Comparison of ENCODE assay signal across 11 mouse cellular contexts in the genomic region with DNA sequence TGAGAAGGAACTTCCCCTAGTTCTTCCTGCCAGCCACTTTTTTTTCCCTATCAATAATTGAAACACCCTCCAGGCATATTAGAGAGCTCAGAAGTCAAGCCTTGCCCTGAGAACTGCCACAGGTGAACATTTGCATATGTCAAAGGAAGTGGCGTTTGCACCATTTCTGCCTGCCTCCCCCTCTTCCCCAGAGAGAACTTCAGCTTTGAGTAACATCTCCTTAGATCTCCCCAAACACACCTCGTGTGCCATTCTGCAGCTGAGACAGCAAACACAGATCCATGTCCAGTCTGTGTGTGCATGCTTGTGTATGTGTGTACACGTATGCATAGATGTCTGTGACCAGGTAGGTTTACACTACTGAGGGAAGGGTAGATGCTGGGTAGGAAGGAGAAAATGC.
"Had no signal": no experiment of that assay in that cellular context is flagged by ENCODE, and none has a peak within 500 bp of the region (broad histone marks: within the 10 kb centered on the region; RNA-seq: fewer than 3 reads in every experiment).

No protein-coding gene starts in this region.

- DNase-seq: kidney, adult 9 months; kidney, postnatal 4 days; lung, adult 18-20 months; thymus, adult 18-20 months; thymus, postnatal 14 days had no signal

- H3K9me3 ChIP-seq: limb, embryonic 13.5 days; midbrain, embryonic 12.5 days; neural tube, embryonic 12.5 days had no signal

- H3K27me3 ChIP-seq: limb, embryonic 13.5 days; midbrain, embryonic 12.5 days; neural tube, embryonic 12.5 days had no signal

- H3K36me3 ChIP-seq: limb, embryonic 13.5 days; midbrain, embryonic 12.5 days; neural tube, embryonic 12.5 days had no signal

- H3K4me1 ChIP-seq: limb, embryonic 13.5 days; midbrain, embryonic 12.5 days; neural tube, embryonic 12.5 days had no signal

- H3K27ac ChIP-seq: kidney, postnatal 0 days; layer of hippocampus, adult 2 months; limb, embryonic 13.5 days; liver, embryonic 14.5 days; midbrain, embryonic 12.5 days; neural tube, embryonic 12.5 days had no signal

- H3K4me3 ChIP-seq: layer of hippocampus, adult 2 months; limb, embryonic 13.5 days; midbrain, embryonic 12.5 days; neural tube, embryonic 12.5 days had no signal
